Mouse (Mus musculus) layer of hippocampus, postnatal 14 days (tissue): ENCODE data around the gene Cd2. TPM values are rescaled to one million over a fixed set of nuclear protein-coding genes. Genes with fewer than 3 reads are reported as not detected.

Experiments
- DNase-seq, 2 experiments: peaks; one replicate each; pipeline ENCODE4 v3.0.0; 2021 to 2022; ENCODE audit warnings: low spot score in 2 of 2, mixed read lengths in 1 of 2
- long read RNA-seq, 2 experiments: library from polyadenylated mRNA; stranded (forward); transcript quantifications; one replicate each; pipeline ENCODE4 v2.0.0; 2021
- total RNA-seq, 2 experiments: library from RNA; stranded (reverse); gene quantifications; 2 replicates each; pipeline ENCODE4 v1.2.3; 2021

The Cd2 gene
- total RNA-seq: not detected
- long read RNA-seq, experiment 1: 0 reads
- long read RNA-seq, experiment 2: 0 reads

DNA sequence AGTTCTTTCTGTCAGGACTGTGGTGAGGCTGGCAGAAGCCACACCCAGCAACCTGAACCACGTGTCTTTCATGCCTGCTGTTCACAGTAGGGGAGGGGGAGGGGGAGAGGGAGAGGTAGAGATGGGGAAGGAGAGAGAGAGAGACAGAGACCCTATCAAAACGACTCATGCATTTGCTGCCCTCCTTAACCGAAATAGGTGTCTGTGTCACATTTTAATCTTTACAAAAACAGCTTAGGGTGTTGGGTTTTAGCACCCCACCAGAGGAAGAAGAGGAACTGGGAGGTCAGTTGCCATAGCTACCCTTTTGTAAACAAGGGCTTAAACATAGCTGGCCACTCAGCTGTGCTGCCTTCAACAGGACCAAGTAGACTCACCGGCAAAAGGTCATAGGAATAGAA, at the start of gene Cd2:
Gene Cd2, minus strand, starts transcription at position 29 of the 401 bp plus-strand sequence.
- no peak for DNase-seq

GRCm38 (mm10) chr3:101328617-101329016, 40.9 kb upstream of the Cd2 start:
- no peak for DNase-seq

DNA sequence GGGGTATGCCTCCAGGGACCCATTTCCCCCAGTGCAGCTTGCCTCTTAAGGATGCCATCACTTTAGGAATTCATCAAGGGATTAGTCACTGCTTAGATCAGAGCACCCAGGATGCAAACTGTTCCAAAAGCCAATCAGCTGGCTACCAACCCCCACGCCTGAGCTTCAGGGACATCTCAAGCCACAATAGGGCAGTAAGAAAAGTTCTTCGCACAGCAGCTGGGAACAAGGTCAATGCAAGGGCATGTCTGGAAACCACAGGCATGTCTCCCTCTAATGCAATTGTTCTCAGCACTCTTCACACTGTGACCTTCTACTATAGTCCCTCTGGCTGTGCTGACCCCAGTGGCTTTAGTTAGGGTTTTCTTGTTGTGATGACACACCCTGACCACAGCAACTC, 39.5 kb upstream of the Cd2 start:
- no peak for DNase-seq

GRCm38 (mm10) chr3:101322437-101322836, 34.7 kb upstream of the Cd2 start:
- no peak for DNase-seq

- no peak for DNase-seq
These were observed 33.1 kb upstream of the Cd2 start for GRCm38 (mm10) chr3:101320874-101321273.

- DNase-seq: no peak
These were observed 30.9 kb upstream of the Cd2 start for GRCm38 (mm10) chr3:101318516-101319170.

DNA sequence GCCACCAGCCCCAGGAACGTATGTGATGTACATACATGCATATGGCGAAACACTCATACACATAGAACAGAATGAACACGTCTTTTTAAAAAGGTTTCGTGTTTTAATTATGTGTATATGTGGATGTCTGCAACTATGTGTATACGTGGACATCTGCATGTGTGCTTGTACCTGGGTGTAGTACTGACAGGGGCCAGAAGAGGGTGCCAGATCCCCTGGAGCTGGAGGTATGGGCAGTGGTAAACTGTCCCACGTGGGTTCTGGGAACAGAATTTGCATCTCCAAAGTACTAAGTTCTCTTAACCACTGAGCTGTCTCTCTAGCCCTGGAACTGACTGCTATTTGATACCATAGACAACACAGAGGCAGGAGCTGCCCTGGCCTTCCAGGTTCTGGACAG, 30.4 kb upstream of the Cd2 start:
- DNase-seq: no peak

- DNase-seq: no peak
These were observed 27.2 kb upstream of the Cd2 start for GRCm38 (mm10) chr3:101314954-101315353.

GRCm38 (mm10) chr3:101313266-101314051, 25.7 kb upstream of the Cd2 start:
- DNase-seq: no peak

GRCm38 (mm10) chr3:101310977-101311376, 23.2 kb upstream of the Cd2 start:
- DNase-seq: no peak

- peak in 1 of 2 experiments; percentile 32 for DNase-seq
These were observed 21.9 kb upstream of the Cd2 start for GRCm38 (mm10) chr3:101309626-101310025.

- DNase-seq: no peak
These were observed 18.4 kb upstream of the Cd2 start for GRCm38 (mm10) chr3:101306090-101306489.

- DNase-seq: no peak
These were observed 17.3 kb upstream of the Cd2 start for GRCm38 (mm10) chr3:101305046-101305445.

- DNase-seq: peak; percentile 73 to 79
These were observed 16.4 kb upstream of the Cd2 start for GRCm38 (mm10) chr3:101304156-101304555.

GRCm38 (mm10) chr3:101300271-101301071, 12.7 kb upstream of the Cd2 start:
- peak; percentile 78 to 81 for DNase-seq

GRCm38 (mm10) chr3:101299591-101299990, 11.9 kb upstream of the Cd2 start:
- DNase-seq: no peak

DNA sequence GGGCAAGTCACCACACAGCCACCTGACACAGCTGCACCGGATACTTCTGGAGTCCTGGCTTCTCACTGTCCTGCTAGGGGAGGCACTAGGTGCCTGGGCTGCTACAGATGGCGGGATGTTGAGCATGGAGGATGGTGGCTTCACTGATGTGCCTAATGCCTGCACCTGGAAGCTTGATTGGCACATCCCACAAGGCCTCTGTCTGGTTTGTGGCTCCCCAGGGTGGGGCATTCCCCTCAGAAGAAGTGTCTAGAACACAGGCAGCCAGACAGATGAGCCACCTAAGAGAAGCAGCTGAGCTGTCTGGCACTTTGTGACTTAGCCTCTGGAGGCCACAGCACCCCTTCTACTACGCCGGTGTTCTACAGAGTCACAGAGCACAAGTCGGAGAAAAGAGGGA, 9.5 kb upstream of the Cd2 start:
- no peak for DNase-seq

DNA sequence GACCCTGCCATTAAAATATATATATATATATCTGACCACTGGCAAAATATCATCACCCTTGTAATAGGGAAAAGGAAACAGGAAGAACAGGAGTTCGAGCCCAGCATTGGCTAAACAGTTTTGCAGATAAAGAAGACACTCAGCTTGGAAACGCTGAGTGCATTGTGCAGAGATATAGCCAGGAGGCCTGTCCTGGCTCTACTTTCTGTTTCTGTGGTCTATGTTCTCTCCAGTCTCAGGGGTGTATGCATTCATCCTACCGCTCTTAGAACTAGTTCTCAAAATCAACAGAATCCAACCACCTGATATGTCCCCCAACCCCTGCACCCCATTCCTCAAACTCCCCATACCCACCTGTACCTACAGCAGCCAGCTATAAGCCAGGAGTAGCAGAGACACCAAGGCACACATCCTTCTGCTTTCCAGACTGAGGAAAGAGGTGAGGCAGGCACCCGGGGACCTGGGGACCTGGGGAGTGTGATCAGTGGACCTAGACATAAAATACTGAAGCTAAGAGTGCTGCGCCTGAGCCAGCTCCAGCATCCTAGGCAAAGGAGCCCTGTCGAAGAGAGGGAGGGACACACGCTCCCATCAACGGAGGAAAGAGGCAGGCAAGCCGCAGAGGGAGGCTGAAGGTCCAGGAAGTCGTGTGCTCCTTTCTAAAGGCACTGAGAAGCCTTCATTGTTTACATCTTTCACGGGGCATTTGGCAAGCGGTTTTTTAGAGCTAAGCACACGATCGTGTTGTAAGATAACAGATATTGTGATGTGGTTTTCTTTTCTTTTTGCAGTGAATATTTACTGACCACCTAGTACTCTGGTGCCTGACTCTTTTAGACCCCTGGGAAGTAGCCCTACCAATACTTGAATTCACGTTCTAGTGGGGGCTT, 8.4 kb upstream of the Cd2 start:
- no peak for DNase-seq

GRCm38 (mm10) chr3:101295366-101295867, 7.7 kb upstream of the Cd2 start:
- DNase-seq: peak; percentile 92 to 94
